Mouse (Mus musculus): ENCODE measurements around the gene Dbx2. TPM values are rescaled to one million over a fixed set of nuclear protein-coding genes. Genes with fewer than 3 reads are reported as not detected.
A peak's percentile ranks its signal among the peaks of the same experiment; 100 is the strongest.

The Dbx2 gene
- total and polyA plus RNA-seq, 2 experiments from 2014 or later = not detected

DNA sequence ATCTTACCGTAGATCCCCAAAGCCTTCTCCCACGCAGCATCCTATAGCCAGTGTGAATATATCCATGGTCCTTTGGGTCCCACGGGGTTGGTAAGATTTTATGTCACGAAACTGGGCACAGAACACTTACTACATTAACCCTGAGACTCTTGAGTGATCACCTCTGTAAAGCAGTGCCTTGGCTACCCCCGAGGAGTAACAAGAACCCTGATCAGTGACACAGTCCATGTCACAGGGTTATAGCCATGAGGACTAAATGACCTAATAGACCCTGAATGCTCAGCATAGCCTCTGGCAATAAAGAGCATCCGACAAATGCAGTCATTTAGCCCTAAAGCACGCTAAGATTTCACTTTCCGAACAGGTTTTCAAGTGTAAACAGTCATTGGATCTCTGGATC lies 33.0 kb downstream of the Dbx2 start:
- no peaks in the 10 kb centered on the region for H3K4me1 ChIP-seq (ENCODE audit: control insufficient read depth, insufficient read depth)
- DNase-seq (ENCODE audit: low spot score) (no peak), ATAC-seq (ENCODE audit: insufficient read depth, low read depth) (no peak)
- 74% methylated on average over 8 of the region's 8 CpGs for WGBS
- H3K9ac ChIP-seq (replicated peaks; ENCODE audit: low read depth, low read length) = no peak overlapping the region
- TF ChIP-seq EP300 (IDR thresholded peaks at IDR 0.05; ENCODE audit: low read depth) (no peak), CTCF (IDR thresholded peaks at IDR 0.05; ENCODE audit: low read depth) (no peak)
- no peaks in the 10 kb centered on the region for H3K27me3 ChIP-seq (ENCODE audit: control insufficient read depth, insufficient read depth, low read length)
- H3K4me3 ChIP-seq (ENCODE audit: low read depth, low read length) = no peak overlapping the region
- no peak overlapping the region for H3K4me2 ChIP-seq (ENCODE audit: low read depth, low read length)
- no peaks in the 10 kb centered on the region for H3K9me3 ChIP-seq (replicated peaks; ENCODE audit: control insufficient read depth, low read length)
- no peaks in the 10 kb centered on the region for H3K36me3 ChIP-seq (replicated peaks; ENCODE audit: control insufficient read depth, insufficient read depth, low read length)
- H3K27ac ChIP-seq (ENCODE audit: low read depth) = no peak overlapping the region

- Histone ChIP-seq H3K9ac (replicated peaks; ENCODE audit: low read depth, low read length) (no peak overlapping the region), H3K9me3 (replicated peaks; ENCODE audit: control insufficient read depth, low read length) (no peaks in the 10 kb centered on the region), H3K27ac (ENCODE audit: low read depth) (no peak overlapping the region), H3K4me2 (ENCODE audit: low read depth, low read length) (no peak overlapping the region), H3K36me3 (replicated peaks; ENCODE audit: control insufficient read depth, insufficient read depth, low read length) (no peaks in the 10 kb centered on the region), H3K27me3 (ENCODE audit: control insufficient read depth, insufficient read depth, low read length) (no peaks in the 10 kb centered on the region), H3K4me1 (ENCODE audit: control insufficient read depth, insufficient read depth) (0 out of 2 replicates have a peak, but pooled peaks cover 1% of the 10 kb centered on the region), H3K4me3 (ENCODE audit: low read depth, low read length) (no peak overlapping the region)
- 41% methylated on average over 1 of the region's 1 CpGs for WGBS
- ATAC-seq (ENCODE audit: insufficient read depth, low read depth) (no peak), DNase-seq (ENCODE audit: low spot score) (no peak)
- TF ChIP-seq EP300 (IDR thresholded peaks at IDR 0.05; ENCODE audit: low read depth) = no peak
- TF ChIP-seq CTCF (IDR thresholded peaks at IDR 0.05; ENCODE audit: low read depth) = no peak
These were observed 43.2 kb downstream of the Dbx2 start for GRCm38 (mm10) chr15:95612600-95612999.

- 70% methylated on average over 6 of the region's 6 CpGs for WGBS
- H3K9ac ChIP-seq (replicated peaks; ENCODE audit: low read depth, low read length) = no peak overlapping the region
- no peaks in the 10 kb centered on the region for H3K36me3 ChIP-seq (replicated peaks; ENCODE audit: control insufficient read depth, insufficient read depth, low read length)
- ATAC-seq (ENCODE audit: insufficient read depth, low read depth) = no peak
- DNase-seq (ENCODE audit: low spot score) = no peak
- H3K4me1 ChIP-seq (ENCODE audit: control insufficient read depth, insufficient read depth) = no peaks in the 10 kb centered on the region
- no peak overlapping the region for H3K27ac ChIP-seq (ENCODE audit: low read depth)
- TF ChIP-seq CTCF (IDR thresholded peaks at IDR 0.05; ENCODE audit: low read depth) (no peak), EP300 (IDR thresholded peaks at IDR 0.05; ENCODE audit: low read depth) (no peak)
- H3K9me3 ChIP-seq (replicated peaks; ENCODE audit: control insufficient read depth, low read length) = no peaks in the 10 kb centered on the region
- no peak overlapping the region for H3K4me3 ChIP-seq (ENCODE audit: low read depth, low read length)
- no peaks in the 10 kb centered on the region for H3K27me3 ChIP-seq (ENCODE audit: control insufficient read depth, insufficient read depth, low read length)
- H3K4me2 ChIP-seq (ENCODE audit: low read depth, low read length) = no peak overlapping the region
These were observed 54.6 kb downstream of the Dbx2 start for GRCm38 (mm10) chr15:95601179-95601578.

DNA sequence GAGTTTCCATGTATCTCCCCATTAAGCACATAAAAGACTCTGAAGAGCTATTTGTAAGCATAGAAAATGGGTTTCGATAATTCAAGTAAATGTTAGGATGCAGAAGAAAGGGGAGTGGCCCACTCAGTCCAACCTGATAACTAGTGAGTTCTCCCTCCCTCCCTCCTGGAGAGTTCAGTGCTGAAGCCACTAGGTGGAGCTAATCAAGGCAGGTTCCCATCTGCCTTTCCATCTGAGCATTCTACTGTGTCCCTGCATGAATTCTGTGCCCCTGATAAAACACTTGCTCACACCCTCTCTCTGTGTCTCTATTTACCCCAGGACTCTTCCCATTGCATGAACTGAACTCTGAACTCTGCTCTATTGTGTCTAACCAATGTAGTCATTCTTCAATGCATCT lies 57.1 kb downstream of the Dbx2 start:
- Histone ChIP-seq H3K9me3 (replicated peaks; ENCODE audit: control insufficient read depth, low read length) (no peaks in the 10 kb centered on the region), H3K4me1 (ENCODE audit: control insufficient read depth, insufficient read depth) (no peaks in the 10 kb centered on the region), H3K4me2 (ENCODE audit: low read depth, low read length) (no peak overlapping the region), H3K36me3 (replicated peaks; ENCODE audit: control insufficient read depth, insufficient read depth, low read length) (no peaks in the 10 kb centered on the region), H3K27ac (ENCODE audit: low read depth) (no peak overlapping the region), H3K9ac (replicated peaks; ENCODE audit: low read depth, low read length) (no peak overlapping the region), H3K4me3 (ENCODE audit: low read depth, low read length) (no peak overlapping the region), H3K27me3 (ENCODE audit: control insufficient read depth, insufficient read depth, low read length) (no peaks in the 10 kb centered on the region)
- no peak for DNase-seq (ENCODE audit: low spot score)
- ATAC-seq (ENCODE audit: insufficient read depth, low read depth) = no peak
- 57% methylated on average over 1 of the region's 1 CpGs for WGBS
- TF ChIP-seq EP300 (IDR thresholded peaks at IDR 0.05; ENCODE audit: low read depth) (no peak), CTCF (IDR thresholded peaks at IDR 0.05; ENCODE audit: low read depth) (peak; percentile 51)

DNA sequence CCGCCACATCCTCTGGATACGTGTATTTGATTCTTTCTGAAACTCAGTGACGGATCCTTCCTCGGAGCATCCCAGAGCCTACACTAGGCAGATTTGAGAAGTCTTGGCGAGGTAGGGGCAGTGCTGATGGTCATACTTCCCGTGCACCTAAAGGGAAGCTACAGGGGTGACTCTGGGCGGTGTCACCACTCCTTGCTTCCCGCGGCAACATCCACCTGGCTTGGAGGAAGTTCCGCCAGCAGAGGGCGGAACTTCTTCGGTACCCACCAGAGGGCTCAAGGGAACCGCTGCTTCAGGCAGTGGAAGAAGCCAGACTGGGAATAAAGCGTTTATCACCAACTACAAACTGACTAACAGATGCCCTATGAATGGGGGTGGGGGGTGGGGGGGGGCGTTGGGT lies 68.9 kb downstream of the Dbx2 start:
- no peak for TF ChIP-seq CTCF (IDR thresholded peaks at IDR 0.05; ENCODE audit: low read depth)
- no peak for TF ChIP-seq EP300 (IDR thresholded peaks at IDR 0.05; ENCODE audit: low read depth)
- 87% methylated on average over 15 of the region's 15 CpGs for WGBS
- DNase-seq (ENCODE audit: low spot score) = no peak
- no peak overlapping the region for H3K4me2 ChIP-seq (ENCODE audit: low read depth, low read length)
- H3K9ac ChIP-seq (replicated peaks; ENCODE audit: low read depth, low read length) = no peak overlapping the region
- no peak overlapping the region for H3K4me3 ChIP-seq (ENCODE audit: low read depth, low read length)
- no peaks in the 10 kb centered on the region for H3K4me1 ChIP-seq (ENCODE audit: control insufficient read depth, insufficient read depth)
- no peaks in the 10 kb centered on the region for H3K9me3 ChIP-seq (replicated peaks; ENCODE audit: control insufficient read depth, low read length)
- ATAC-seq (ENCODE audit: insufficient read depth, low read depth) = no peak
- H3K27ac ChIP-seq (ENCODE audit: low read depth) = no peak overlapping the region
- no peaks in the 10 kb centered on the region for H3K27me3 ChIP-seq (ENCODE audit: control insufficient read depth, insufficient read depth, low read length)
- no peaks in the 10 kb centered on the region for H3K36me3 ChIP-seq (replicated peaks; ENCODE audit: control insufficient read depth, insufficient read depth, low read length)

DNA sequence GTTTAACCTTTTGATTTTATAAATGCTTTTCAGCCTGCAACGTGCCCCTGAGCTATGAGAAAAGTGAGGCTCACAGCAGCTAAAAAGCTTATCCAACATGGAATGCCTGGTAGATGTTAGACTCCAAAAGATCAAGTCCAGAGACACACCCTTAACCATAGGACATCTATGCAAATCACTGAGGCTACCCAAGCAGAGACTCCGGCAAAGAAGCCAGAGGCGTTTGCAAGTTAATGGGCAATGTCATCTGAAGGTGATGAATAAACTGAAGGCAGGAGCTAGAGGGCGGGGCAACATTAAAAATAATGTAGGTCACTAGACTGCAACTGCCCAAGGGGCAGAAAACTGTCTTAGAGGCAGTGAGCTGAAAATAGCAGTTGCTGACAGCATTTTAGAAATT lies 70.9 kb downstream of the Dbx2 start:
- no peaks in the 10 kb centered on the region for H3K4me1 ChIP-seq (ENCODE audit: control insufficient read depth, insufficient read depth)
- DNase-seq (ENCODE audit: low spot score) = no peak
- TF ChIP-seq EP300 (IDR thresholded peaks at IDR 0.05; ENCODE audit: low read depth) (no peak), CTCF (IDR thresholded peaks at IDR 0.05; ENCODE audit: low read depth) (no peak)
- H3K9me3 ChIP-seq (replicated peaks; ENCODE audit: control insufficient read depth, low read length) = no peaks in the 10 kb centered on the region
- no peaks in the 10 kb centered on the region for H3K27me3 ChIP-seq (ENCODE audit: control insufficient read depth, insufficient read depth, low read length)
- no peak overlapping the region for H3K4me2 ChIP-seq (ENCODE audit: low read depth, low read length)
- no peaks in the 10 kb centered on the region for H3K36me3 ChIP-seq (replicated peaks; ENCODE audit: control insufficient read depth, insufficient read depth, low read length)
- no peak overlapping the region for H3K9ac ChIP-seq (replicated peaks; ENCODE audit: low read depth, low read length)
- ATAC-seq (ENCODE audit: insufficient read depth, low read depth) = no peak
- 46% methylated on average over 4 of the region's 4 CpGs for WGBS
- no peak overlapping the region for H3K27ac ChIP-seq (ENCODE audit: low read depth)
- no peak overlapping the region for H3K4me3 ChIP-seq (ENCODE audit: low read depth, low read length)
